Mouse (Mus musculus) neutrophil, adult 59 days (primary cell): ENCODE measurements around the gene Cav2. TPM values are rescaled to one million over a fixed set of nuclear protein-coding genes. Genes with fewer than 3 reads are reported as not detected.

ENCODE experiments used
- total RNA-seq, 2 experiments: library from RNA; stranded (reverse); gene quantifications; 1 replicate in 1 of 2; 2 replicates in 1 of 2; pipeline ENCODE4 v1.2.4; 2023

The Cav2 gene
- total RNA-seq: 1 to 10 TPM; 1.2 to 3.9 TPM

DNA sequence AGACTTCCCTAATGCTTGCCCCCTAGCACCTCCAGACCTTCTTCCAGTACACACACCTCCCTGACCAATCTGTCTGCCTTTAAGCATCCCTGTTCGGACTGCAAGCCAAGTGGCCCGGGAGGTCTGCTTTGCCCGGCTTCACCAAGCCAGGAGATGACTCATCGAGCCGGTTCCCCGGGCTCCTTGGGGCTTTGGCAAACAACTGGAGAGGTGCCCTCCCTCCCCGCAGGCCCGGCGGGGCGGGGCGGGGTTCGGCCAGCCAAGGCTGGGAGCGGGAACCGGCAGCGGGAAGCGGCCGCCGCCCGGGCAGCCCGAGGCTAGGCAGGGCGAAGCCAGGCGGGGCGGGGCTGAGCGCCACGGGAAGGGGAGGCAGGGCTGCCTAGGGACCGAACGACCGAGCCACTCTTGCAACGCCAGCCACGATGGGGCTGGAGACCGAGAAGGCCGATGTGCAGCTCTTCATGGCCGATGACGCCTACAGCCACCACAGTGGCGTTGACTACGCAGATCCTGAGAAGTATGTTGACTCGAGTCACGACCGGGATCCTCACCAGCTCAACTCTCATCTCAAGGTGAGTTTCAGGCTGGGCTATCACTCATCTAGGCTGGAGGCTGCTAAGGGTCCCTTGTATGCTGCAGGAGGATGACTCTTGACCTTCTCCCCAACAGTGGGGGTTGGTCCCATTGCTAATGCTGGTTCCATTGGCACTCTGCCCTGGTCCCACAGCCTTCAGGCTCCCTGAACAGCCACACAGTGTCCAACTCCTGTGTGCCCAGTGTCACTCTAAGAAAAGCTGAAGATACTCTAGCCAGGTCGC lies at the start of gene Cav2:
Gene Cav2 (plus strand): TSS at position 247 of the 818 bp plus-strand sequence.

DNA sequence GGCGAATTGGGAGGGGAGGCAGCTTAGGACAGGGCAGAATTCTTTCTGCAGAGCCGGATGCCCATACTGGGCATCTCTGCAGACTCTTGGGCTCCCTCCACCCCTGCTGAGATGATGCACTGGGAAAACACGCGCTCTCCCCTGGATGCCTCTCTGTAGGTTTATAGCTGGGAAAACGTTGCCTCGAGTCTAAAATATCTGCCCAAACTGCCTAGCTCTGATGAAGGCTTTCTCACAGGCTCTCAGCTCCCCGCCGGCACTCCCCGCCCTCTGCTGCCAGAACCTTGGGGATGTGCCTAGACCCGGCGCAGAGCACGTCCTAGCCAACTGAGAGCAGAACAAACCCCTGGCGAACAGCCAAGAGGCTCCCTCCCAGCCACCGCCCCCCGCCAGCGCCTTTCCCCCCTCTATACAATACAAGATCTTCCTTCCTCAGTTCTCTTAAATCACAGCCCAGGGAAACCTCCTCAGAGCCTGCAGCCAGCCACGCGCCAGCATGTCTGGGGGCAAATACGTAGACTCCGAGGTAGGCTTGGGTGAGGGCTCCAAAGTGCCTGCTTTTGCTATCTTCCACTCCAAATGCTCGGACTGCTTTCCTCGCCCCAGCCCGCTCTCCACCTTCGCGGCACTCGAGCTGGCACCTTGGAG lies 25.1 kb downstream of the Cav2 start, which contains the start of gene Cav1:
Gene Cav1 (plus strand): TSS at position 382 of the 648 bp plus-strand sequence.

Other genes starting within 250 kb of the Cav2 start
- 10 to 100 TPM; 40.2 to 42.2 TPM for gene Tes, start 216.0 kb upstream of the Cav2 start, total RNA-seq
- not detected for gene Cav1, start 25.1 kb downstream of the Cav2 start, total RNA-seq
- gene Met, start 182.6 kb downstream of the Cav2 start, total RNA-seq: 10 to 100 TPM; 14.7 to 18.0 TPM